Mouse (Mus musculus): ENCODE results near the gene Tmem270.
"Not testable (repeated sequence)": the region's sequence is repeated elsewhere in the genome, so short reads cannot be mapped to it uniquely, and the experiment has no call there.

Tmem270 gene

DNA sequence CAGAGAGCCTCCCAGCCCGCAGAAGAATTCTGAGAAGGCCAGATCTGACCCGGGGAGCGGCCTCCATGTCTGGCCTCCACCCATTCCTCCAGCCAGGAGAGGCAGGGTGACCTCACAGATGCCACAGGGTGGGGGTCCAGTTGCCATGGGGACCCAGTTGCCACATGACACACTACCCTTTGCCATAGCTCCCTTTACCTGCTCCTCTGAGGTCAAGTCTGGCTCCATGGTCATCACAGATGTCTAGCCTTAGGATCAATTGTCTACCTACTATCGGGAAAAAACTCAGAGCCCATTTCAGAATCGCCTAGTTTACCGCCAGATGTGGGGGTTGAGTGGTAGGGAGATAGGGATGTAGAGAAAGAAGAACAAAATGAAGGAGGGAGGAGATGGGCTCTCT, at the start of gene Tmem270:
Gene Tmem270, minus strand, starts transcription at position 101 of the 400 bp plus-strand sequence.
- in situ Hi-C loops (cut with MseI, MboI): no loop called here

DNA sequence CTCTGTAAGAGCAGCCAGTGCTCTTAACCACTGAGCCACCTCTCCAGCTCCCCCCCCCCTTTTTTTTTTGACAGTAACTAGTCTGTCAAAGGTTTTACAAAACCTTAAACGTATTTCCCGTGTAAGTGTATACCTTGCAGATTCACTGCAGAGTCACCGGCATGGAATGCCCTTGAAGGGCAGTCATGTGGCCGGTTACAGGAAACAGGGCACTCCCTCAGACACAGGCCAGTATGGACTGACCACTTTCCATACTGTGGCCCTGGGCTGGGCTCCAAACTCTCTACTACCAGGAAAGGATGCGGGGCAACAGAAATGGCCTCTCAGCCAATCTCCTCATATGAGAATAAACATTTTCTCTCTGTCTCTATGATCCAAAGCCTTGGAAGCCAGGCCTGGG, 49.0 kb upstream of the Tmem270 start:
- in situ Hi-C loops (cut with MseI, MboI): no loop called here

DNA sequence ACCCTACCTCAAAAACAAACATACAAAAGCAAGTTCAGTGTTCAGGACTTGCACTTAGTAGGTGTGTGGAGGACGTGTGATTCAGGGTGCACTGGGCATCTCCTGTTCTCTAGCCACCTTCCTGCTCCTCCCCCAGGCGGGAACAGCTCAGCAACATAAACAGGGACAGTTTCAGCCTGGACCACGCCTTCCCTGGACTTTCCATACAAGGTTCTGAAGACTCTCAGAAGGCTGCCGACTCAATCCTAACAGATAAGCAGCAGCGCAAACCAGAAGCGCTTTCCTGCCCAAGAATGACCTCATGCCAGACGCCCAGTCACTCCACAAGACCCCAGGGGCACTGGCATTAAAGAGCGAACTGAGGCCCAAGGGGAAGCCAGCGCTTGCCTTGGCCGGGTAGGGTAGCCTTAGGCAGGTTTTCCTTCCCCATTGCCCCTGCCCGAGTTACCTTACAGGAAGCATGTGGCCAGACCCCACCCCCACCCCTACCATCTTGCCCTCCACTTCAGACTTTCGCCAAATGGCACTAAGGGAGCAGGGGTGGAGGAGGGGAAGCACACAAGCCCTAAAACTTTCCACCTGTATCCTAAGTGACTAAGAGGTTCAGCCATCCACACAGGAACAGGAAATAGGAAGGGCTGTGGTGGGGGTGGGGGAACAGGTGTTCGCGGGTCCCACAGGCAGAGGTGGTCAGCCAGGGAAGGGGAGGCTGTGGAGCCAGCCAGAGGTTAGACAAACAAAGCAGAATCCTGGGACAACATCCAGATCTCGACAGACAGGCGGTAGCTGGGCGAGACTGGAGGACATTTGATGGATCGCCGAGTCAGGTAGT, 44.7 kb upstream of the Tmem270 start:
- in situ Hi-C loops (cut with MseI, MboI): no loop called here

DNA sequence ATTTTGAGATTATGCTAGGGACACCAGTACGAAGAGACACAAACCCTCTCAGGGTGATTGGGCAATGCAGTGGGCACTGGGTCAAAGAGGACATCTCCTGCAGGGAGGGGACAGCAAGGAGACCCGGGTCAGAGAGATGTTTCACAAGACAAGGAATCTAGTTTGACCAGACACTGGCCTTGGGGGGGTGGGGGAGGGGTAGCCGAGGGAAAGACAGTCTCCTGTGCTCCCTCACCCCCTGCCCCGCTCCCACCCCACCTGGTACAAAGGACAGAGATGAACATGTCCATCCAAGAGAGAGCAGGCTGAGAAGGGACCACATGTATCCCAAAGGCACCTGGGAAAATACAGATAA, 41.5 kb upstream of the Tmem270 start:
- in situ Hi-C loops (cut with MseI, MboI): no loop called here

DNA sequence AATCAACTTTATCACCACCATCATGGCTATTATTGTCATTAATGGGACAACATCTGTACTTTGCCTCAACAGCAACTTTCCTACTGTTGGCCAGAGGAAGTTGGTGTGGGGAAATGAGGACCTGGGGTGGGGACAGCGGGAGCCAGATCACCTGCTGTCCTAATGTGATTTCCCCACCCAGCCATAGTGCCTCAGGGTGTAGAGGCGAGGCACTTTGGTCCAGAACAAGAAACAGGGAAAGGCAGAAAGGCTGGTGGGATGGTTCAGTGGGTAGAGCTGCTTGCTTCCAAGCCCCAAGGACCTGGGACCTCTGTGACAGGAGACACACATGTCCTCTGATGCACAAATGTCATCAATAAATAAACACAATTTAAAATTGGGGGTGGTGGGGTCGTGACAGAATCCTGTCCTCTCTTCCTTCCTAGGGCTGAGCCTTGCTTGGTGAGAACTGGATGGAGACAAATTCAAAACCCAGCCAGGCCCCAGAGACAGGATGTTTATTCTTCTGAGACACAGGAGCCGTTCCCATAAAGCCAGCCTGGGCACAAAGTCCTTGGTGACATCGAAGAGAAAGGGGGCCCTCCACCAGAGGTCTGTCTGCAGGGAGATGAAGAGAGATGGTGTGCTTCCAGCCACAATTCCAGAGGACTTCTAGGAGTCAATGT, 41.0 kb upstream of the Tmem270 start:
- in situ Hi-C loops (cut with MseI, MboI): no loop called here

DNA sequence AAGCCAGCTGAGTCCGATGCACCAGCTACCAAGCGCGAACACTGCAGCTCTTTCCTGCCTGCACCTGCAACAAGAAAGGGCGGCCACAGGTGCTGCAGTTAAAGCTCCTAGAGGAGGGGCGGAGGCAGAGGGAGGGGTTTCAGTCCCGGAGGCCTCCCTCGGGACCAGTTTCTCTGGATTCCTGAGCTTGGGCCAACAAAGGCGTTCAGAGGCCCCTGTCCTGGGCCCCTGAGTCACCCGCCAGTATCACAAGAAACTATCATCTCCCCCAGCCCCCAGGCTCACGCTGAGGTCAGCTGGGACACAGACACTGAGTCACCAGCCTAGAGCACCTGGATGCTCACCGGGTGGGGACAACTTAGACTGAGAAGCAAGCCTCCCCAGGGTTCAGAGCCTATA, 40.3 kb upstream of the Tmem270 start, which contains the start of gene Cldn4:
Gene Cldn4, minus strand, starts transcription at position 78 of the 399 bp plus-strand sequence.
- in situ Hi-C loops (cut with MseI, MboI): no loop called here

DNA sequence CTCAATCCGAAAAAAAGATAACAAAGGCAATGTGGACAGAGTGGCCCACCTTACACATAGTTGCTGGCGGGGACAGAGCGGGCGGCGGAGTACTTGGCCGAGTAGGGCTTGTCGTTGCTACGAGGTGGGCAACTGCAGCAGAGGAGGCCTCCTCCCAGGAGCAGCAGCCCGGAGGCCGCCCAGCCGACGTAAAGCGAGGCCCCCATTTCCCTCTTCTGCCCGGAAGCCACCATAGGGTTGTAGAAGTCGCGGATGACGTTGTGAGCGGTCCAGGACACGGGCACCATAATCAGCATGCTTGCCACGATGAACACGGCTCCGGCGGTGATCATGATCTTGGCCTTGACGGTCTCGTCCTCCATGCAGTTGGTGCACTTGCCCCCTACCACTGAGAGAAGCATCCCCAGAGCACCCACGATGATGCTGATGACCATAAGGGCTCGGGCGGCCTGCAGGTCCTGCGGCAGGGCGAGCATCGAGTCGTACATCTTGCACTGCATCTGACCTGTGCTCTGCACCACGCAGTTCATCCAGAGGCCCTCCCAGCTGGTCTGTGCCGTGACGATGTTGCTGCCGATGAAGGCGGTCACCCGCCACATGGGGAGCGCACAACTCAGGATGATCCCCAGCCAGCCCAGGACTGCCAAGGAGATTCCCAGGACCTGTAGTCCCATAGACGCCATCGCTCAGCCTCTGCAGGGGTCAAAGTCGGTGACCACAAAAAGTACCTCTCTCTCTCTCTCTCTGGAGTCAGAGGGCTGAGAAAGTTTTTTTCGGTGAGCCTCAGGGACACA, 39.7 kb upstream of the Tmem270 start:
- in situ Hi-C loops (cut with MseI, MboI): no loop called here

DNA sequence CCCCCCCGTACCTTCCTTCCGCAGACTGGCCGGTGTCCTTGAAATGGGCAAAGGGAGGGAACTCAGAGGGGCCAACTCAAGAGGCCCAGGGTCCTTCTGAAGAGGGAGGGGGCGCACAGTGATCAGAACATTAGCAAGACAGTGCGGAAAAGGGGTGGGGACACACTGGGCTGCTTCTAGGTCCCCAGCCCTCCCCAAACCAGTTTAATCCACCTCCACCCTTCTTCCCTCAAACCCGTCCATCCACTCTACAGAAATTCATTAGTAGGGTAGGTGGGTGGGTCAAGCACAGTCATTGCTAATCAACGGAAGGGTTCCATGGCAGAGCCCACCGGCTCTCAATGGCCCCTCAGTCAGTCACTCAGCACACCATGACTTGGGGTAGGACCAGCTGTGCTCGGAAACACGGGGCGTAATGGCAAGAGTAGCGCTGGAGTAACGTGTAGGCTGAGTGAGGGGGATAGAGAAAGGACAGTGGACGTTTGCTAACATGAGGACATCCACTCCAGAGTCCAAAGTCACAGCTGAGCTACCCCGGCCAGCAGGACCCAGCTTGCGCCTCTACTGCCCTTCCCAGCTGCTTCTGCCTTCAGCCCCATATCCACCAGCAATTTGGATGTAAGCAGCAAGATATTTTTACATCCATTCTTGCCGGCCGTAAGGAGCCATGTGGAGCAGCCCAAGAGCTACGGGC, 38.9 kb upstream of the Tmem270 start:
- in situ Hi-C loops (cut with MseI, MboI): no loop called here

DNA sequence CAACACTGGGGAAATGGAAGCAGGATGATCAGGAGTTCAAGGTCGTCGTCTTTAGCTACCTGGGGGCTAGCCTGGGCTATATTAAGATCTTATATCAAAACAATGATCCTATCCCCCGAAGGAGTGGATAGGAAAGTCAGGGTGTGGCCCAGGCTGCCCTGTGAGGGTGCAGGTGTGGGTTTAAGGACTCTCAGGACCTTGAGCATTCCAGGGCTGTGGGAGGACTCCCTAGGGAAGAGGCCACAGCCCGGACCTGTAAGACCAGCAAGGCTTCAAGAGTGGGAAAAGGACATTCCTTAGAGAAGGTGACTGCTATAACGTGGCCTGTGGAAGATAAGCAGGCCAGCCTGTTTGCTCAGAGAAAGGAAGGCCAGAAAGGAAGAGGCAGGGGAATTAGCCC, 37.6 kb upstream of the Tmem270 start:
- in situ Hi-C loops (cut with MseI, MboI): no loop called here

DNA sequence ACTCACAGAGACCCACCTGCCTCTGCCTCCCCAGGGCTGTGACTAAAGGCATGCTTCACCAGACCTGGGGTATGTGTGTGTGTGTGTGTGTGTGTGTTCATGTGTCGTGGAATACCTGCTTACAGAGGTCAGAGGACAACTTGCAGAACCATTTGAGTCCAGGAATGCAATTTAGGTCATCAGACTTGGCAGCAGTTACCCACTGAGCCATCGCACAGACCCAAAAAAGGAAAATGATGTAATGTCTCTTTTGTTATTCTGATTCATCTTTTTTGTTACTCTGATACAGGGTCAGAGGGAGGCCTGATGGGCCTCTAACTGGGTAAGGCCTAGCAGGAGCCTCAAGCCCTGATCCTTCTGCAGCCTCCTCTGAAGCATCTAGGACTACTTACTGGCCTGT, 36.2 kb upstream of the Tmem270 start:
- in situ Hi-C loops (cut with MseI, MboI): no loop called here

DNA sequence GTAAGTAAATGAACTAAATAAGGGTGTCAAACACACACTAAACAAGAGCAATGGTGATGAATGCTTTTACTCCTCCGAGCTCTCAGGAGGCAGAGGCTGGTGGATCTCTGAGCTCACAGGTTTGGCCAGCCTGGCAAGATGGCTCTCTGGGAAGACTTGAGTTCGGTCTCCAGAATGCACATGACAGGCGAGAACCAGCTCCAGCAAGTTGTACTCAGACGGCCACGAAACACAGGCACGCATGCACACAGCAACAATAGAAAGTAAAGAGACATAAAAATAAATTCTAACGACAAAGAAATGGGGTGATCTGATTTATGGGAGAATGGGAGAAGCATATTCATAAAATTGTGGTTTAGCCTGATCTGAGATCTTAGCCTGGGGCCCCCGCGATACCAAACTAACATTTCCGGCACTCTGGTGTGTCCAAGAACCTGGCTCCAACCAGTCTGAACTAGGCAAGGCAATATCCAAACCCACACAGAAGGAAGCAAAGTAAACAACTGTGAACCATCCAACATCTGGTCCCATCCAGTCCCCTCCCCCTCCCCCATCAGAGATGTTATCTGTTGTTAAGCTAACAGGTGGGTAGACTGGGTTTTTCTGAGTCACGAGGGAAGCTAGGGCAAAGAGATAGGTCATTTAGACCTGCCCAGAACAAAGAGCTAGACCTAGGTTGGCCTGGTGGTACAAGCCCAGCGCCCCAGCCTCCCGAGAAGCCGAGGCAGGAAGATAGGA, 35.1 kb upstream of the Tmem270 start:
- in situ Hi-C loops (cut with MseI, MboI): no loop called here

DNA sequence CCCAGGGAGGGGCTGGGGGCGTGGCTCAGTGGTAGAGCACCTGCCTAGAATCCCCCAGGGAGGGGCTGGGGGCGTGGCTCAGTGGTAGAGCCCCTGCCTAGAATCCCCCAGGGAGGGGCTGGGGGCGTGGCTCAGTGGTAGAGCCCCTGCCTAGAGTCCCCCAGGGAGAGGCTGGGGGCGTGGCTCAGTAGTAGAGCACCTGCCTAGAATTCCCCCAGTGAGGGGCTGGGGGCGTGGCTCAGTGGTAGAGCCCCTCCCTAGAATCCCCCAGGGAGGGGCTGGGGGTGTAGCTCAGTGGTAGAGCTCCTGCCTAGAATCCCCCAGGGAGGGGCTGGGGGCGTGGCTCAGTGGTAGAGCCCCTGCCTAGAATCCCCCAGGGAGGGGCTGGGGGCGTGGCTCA, 33.0 kb upstream of the Tmem270 start:
- in situ Hi-C loops (cut with MseI, MboI): not testable (repeated sequence)

DNA sequence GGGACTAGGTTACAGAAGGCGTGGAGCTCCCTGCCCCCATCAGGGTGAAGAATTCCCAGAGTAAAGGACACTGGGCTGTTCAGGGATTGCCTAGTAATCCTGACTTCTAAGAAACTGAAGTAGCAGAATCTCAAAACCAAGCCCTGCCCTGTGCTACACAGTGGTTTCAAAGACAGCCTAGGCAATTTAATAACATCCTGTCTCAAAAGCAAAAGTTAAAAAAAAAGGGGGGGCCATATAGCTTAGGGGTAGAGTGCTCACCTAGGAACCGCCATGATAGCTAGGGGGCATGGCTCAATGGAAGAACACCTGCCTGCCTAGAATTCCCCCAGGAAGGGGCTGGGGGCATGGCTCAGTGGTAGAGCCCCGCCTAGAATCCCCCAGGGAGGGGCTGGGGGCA, 32.5 kb upstream of the Tmem270 start:
- in situ Hi-C loops (cut with MseI, MboI): no loop called here

DNA sequence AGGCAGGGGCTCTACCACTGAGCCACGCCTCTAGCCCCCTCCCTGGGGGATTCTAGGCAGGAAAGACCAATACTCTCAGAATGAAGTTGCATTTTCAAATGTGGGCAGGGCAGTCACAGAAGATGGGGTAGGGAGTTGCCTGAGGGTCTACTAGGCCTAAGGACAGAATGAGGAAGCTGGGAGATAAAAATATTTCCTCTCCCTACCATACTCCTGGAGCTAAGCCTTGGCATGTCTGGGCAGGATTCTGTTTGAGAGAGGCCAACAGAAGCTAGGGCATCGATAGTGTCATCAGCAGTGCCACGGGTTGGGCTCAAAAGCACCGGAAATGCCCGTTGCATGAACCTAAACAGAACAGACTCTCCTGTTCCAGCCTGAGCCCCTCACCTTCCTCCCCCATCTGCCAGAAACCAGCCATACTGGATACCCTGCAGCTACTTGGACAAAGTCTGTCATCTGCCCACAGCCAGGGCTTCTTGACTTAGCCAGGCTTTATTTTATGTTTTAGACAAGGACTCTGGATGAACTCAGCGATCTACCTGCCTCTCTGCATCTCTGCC, 30.2 kb upstream of the Tmem270 start:
- in situ Hi-C loops (cut with MseI, MboI): no loop called here

DNA sequence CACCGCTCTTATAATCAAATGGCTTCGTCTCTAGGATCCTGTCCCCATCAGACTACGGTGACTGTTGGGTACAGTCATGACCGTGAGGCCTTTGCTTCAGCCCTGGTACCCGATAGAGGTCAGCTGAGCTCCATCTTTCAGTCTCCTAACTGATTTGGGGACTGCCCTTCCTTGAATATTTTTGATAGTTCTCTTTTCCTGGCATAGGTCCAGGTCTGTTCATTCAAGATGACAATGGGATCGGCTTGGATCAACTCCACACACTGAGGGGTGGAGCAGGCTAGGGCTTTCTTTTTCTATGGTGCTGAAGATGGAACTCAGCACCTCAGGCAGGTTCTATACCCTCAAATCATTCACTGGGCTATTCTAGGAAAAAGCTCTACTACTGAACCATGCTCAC, 29.5 kb upstream of the Tmem270 start:
- in situ Hi-C loops (cut with MseI, MboI): no loop called here

DNA sequence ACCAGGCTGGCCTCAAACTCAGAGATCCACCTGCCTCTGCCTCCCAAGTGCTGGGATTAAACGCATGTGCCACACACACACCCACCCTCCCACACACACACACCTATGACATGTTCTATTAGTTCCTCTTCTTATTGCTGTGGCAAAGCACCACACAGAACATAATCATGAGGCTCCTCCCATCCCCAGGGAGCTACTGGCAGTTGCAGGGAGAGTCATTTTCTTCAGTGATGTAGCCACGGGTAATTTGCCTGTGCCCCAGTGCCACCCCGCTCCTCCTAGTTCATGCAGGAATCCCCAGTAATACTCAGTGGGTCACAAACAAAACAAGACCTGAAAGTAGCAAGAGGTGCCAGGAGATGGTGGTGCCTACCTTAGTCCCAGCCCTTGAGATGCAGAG, 28.1 kb upstream of the Tmem270 start:
- in situ Hi-C loops (cut with MseI, MboI): no loop called here

DNA sequence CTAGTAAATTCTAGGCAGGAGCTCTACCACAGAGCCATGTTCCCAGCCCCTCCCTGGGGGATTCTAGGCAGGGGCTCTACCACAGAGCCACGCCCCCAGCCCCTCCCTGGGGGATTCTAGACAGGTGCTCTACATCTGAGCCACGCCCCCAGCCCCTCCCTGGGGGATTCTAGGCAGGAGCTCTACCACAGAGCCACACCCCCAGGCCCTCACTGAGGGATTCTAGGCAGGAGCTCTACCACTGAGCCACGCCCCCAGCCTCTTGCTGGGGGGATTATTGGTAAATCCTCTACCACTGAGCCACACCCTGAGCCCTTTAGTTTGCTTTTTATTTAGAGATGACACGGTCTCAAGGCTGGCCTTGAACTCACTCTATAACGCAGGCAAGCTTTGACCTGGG, 27.2 kb upstream of the Tmem270 start:
- in situ Hi-C loops (cut with MseI, MboI): not testable (repeated sequence)

DNA sequence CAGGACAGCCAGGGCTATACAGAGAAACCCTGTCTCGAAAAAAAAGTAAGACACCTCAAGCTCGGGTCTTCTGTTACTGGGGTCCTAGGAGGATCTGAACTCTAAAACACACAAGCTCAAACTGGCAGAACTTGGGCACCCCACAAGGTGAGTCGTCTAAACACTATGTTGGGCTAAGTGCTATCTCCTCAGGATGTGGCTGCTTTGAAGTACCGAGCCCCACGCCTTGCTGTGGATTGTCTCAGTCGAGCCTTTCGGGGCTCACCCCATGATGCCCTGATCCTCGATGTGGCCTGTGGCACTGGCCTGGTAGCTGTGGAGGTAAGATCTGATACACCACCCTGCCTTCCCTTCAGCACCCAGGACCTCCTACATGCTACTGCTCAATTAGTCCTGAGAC, 26.7 kb upstream of the Tmem270 start:
- in situ Hi-C loops (cut with MseI, MboI): no loop called here

DNA sequence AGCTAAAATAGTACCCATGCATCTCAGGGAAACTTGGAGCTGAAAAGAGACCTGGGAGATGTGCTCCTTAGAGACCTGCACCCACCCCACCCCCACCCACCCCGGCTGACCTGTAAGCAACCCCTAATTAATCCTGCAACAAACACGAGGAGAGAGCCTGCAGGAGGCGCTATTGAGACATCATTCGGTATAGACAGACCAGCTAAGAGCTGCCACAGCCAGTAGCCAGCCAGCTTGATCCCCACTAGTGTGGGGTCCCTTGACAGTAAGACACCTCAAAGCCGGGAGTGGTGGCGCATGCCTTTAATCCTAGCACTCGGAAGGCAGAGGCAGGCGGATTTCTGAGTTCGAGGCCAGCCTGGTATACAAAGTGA, 26.4 kb upstream of the Tmem270 start:
- in situ Hi-C loops (cut with MseI, MboI): no loop called here

DNA sequence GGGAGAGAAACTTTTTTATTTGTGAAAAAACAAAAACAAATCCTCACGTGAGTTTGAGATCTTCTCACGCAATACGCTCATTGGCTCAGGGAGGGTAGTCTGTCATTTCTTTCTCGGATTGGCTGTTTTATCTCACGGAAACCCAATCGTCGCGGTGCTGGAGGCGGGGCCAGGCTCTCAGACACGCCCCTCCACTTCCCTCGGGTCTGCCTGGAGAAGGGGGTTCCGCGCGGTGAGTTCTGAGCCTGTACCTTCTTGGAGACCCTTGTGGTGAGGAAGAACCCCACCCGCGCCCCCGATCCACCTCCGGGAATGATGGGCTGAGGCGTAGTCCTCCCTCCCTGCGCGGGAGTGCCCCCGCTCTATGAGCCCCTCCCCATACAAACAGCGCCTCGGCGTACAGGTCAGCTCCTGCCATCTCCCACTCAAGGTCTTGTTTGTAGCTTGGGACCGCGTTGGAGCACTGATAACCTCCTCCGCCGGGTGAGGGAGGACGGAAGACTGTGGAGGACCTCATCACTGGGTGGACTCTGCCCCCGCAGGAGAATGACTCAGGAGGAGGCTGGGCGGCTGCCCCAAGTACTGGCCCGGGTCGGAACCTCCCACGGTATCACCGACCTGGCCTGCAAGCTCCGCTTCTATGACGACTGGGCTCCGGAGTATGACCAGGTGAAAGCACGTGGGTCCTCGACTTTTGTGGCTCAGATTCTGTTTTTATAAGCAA, 25.8 kb upstream of the Tmem270 start, which contains the start of gene Mettl27:
Gene Mettl27, plus strand, starts transcription at position 190 of the 724 bp plus-strand sequence.
- in situ Hi-C loops (cut with MseI, MboI): no loop called here

Data from mouse trophoblast stem cell (cell line).